Mouse (Mus musculus) spleen, postnatal 10 days (tissue): ENCODE measurements around the gene Coa5.

ENCODE experiments used
- DNase-seq, 2 experiments: peaks; one replicate each; pipeline ENCODE4 v3.0.0; 2021 to 2022; ENCODE audit warnings: low spot score in 2 of 2

Gene Coa5

GRCm38 (mm10) chr1:37368125-37368524 is 61.8 kb downstream of the Coa5 start:
- DNase-seq = no peak
